Comparison of ENCODE assay signal across 22 mouse cellular contexts in genomic region chr2:123558123-123558650, GRCm38 (mm10).
DNase-seq lines count a peak whose midpoint lies in the region; ATAC-seq lines count a peak whose summit lies in the region.
"Had no signal": no experiment of that assay in that cellular context is flagged by ENCODE, and none has a peak within 500 bp of the region (broad histone marks: within the 10 kb centered on the region; RNA-seq: fewer than 3 reads in every experiment).

No protein-coding gene starts in this region.

- H3K4me2 ChIP-seq in hindbrain, embryonic 11.5 days (replicated peaks; ENCODE audit: low read depth, low read length), result no peak overlapping the region
- H3K4me2 ChIP-seq in hindbrain, embryonic 14.5 days (replicated peaks), result no peak overlapping the region
- no peak overlapping the region for H3K4me2 ChIP-seq in midbrain, embryonic 12.5 days (replicated peaks)
- H3K4me2 ChIP-seq in neural tube, embryonic 13.5 days, result no peak overlapping the region
- H3K4me2 ChIP-seq: embryonic facial prominence, embryonic 12.5 days; forebrain, embryonic 12.5 days; hindbrain, embryonic 15.5 days had no signal

- no peaks in the 10 kb centered on the region for H3K9me3 ChIP-seq in hindbrain, embryonic 11.5 days (ENCODE audit: control insufficient read depth, low read length)
- H3K9me3 ChIP-seq in hindbrain, embryonic 14.5 days (ENCODE audit: control insufficient read depth, low read length), result no peaks in the 10 kb centered on the region
- no peaks in the 10 kb centered on the region for H3K9me3 ChIP-seq in midbrain, embryonic 12.5 days
- no peaks in the 10 kb centered on the region for H3K9me3 ChIP-seq in midbrain, embryonic 10.5 days (replicated peaks)
- H3K9me3 ChIP-seq in neural tube, embryonic 13.5 days, result no peaks in the 10 kb centered on the region
- H3K9me3 ChIP-seq: embryonic facial prominence, embryonic 12.5 days; forebrain, embryonic 12.5 days; heart, embryonic 10.5 days; hindbrain, embryonic 15.5 days had no signal

- H3K27ac ChIP-seq in hindbrain, embryonic 11.5 days (ENCODE audit: low read depth, low read length), result 0 out of 2 replicates have a peak overlapping the region, but pooled peaks have one; percentile 30
- no peak overlapping the region for H3K27ac ChIP-seq in hindbrain, embryonic 14.5 days
- H3K27ac ChIP-seq in midbrain, embryonic 12.5 days (replicated peaks), result no peak overlapping the region
- H3K27ac ChIP-seq in midbrain, embryonic 10.5 days (replicated peaks), result no peak overlapping the region
- no peak overlapping the region for H3K27ac ChIP-seq in neural tube, embryonic 13.5 days (replicated peaks)
- H3K27ac ChIP-seq: embryonic facial prominence, embryonic 12.5 days; forebrain, embryonic 12.5 days; heart, embryonic 10.5 days; hindbrain, embryonic 15.5 days had no signal

- no peaks in the 10 kb centered on the region for H3K36me3 ChIP-seq in hindbrain, embryonic 11.5 days (ENCODE audit: control insufficient read depth, insufficient read depth, low read length)
- H3K36me3 ChIP-seq in hindbrain, embryonic 14.5 days (replicated peaks; ENCODE audit: control insufficient read depth, insufficient read depth), result no peaks in the 10 kb centered on the region
- H3K36me3 ChIP-seq in midbrain, embryonic 12.5 days, result no peaks in the 10 kb centered on the region
- H3K36me3 ChIP-seq in midbrain, embryonic 10.5 days, result no peaks in the 10 kb centered on the region
- no peaks in the 10 kb centered on the region for H3K36me3 ChIP-seq in neural tube, embryonic 13.5 days
- H3K36me3 ChIP-seq: embryonic facial prominence, embryonic 12.5 days; forebrain, embryonic 12.5 days; heart, embryonic 10.5 days; hindbrain, embryonic 15.5 days had no signal

- no peaks in the 10 kb centered on the region for H3K27me3 ChIP-seq in hindbrain, embryonic 11.5 days (ENCODE audit: control insufficient read depth, insufficient read depth, low read length)
- no peaks in the 10 kb centered on the region for H3K27me3 ChIP-seq in hindbrain, embryonic 14.5 days (ENCODE audit: control insufficient read depth, insufficient read depth, low read length)
- no peaks in the 10 kb centered on the region for H3K27me3 ChIP-seq in midbrain, embryonic 12.5 days
- H3K27me3 ChIP-seq in midbrain, embryonic 10.5 days (ENCODE audit: low read depth, poor library complexity, severe bottlenecking), result no peaks in the 10 kb centered on the region
- H3K27me3 ChIP-seq in neural tube, embryonic 13.5 days, result no peaks in the 10 kb centered on the region
- H3K27me3 ChIP-seq: embryonic facial prominence, embryonic 12.5 days; forebrain, embryonic 12.5 days; hindbrain, embryonic 15.5 days; Patski had no signal

- ATAC-seq in hindbrain, embryonic 11.5 days (ENCODE audit: low FRiP score), result no peak; the same call in 1 of the 2 replicates
- no peak for ATAC-seq in hindbrain, embryonic 14.5 days (ENCODE audit: low FRiP score)
- peak; percentile 60; the same call in 1 of the 2 replicates for ATAC-seq in midbrain, embryonic 12.5 days (ENCODE audit: low FRiP score, low read depth)
- peak; percentile 23; the same call in 1 of the 2 replicates for ATAC-seq in neural tube, embryonic 13.5 days (ENCODE audit: low read depth)
- no peak for ATAC-seq in erythroid progenitor cell, adult 5-6 weeks (replicated peaks; ENCODE audit: low FRiP score, poor library complexity, severe bottlenecking)
- ATAC-seq: activated CD4-positive, CD25-positive, alpha-beta regulatory T cell, adult 4 months; forebrain, embryonic 16.5 days; Patski had no signal

- H3K4me3 ChIP-seq in hindbrain, embryonic 11.5 days (ENCODE audit: low read depth, low read length), result no peak overlapping the region
- no peak overlapping the region for H3K4me3 ChIP-seq in hindbrain, embryonic 14.5 days (replicated peaks; ENCODE audit: low read length)
- no peak overlapping the region for H3K4me3 ChIP-seq in midbrain, embryonic 12.5 days
- H3K4me3 ChIP-seq in midbrain, embryonic 10.5 days, result no peak overlapping the region
- no peak overlapping the region for H3K4me3 ChIP-seq in neural tube, embryonic 13.5 days
- H3K4me3 ChIP-seq: embryonic facial prominence, embryonic 12.5 days; forebrain, embryonic 12.5 days; heart, embryonic 10.5 days; hindbrain, embryonic 15.5 days had no signal

- H3K4me1 ChIP-seq in hindbrain, embryonic 11.5 days (replicated peaks; ENCODE audit: control insufficient read depth, insufficient read depth, low read length), result no peaks in the 10 kb centered on the region
- H3K4me1 ChIP-seq in hindbrain, embryonic 14.5 days (replicated peaks; ENCODE audit: control insufficient read depth, insufficient read depth, low read length), result no peaks in the 10 kb centered on the region
- no peaks in the 10 kb centered on the region for H3K4me1 ChIP-seq in midbrain, embryonic 12.5 days
- no peaks in the 10 kb centered on the region for H3K4me1 ChIP-seq in midbrain, embryonic 10.5 days
- 0 out of 2 replicates have a peak, but pooled peaks cover 4% of the 10 kb centered on the region for H3K4me1 ChIP-seq in neural tube, embryonic 13.5 days (replicated peaks)
- H3K4me1 ChIP-seq: embryonic facial prominence, embryonic 12.5 days; forebrain, embryonic 12.5 days; heart, embryonic 10.5 days; hindbrain, embryonic 15.5 days had no signal

- no peak overlapping the region for H3K9ac ChIP-seq in hindbrain, embryonic 11.5 days (ENCODE audit: low read depth, low read length)
- H3K9ac ChIP-seq in hindbrain, embryonic 14.5 days, result no peak overlapping the region
- no peak overlapping the region for H3K9ac ChIP-seq in midbrain, embryonic 12.5 days (replicated peaks)
- H3K9ac ChIP-seq in neural tube, embryonic 13.5 days, result no peak overlapping the region
- H3K9ac ChIP-seq: embryonic facial prominence, embryonic 12.5 days; forebrain, embryonic 12.5 days; hindbrain, embryonic 15.5 days had no signal

- peak; percentile 9 for DNase-seq in hindbrain, embryonic 11.5 days (ENCODE audit: low spot score)
- DNase-seq in hindbrain, embryonic 14.5 days (ENCODE audit: low spot score), result no peak
- no peak for DNase-seq in midbrain, embryonic 10.5 days (ENCODE audit: low spot score)
- DNase-seq in Muller cell, postnatal 12 days (ENCODE audit: inconsistent ontology term), result peak; percentile 72
- DNase-seq in spleen, postnatal 14 days (ENCODE audit: low spot score in 2 of 2), result no peak
- DNase-seq: adrenal gland, postnatal 14 days; cerebellum, adult 8-10 months; cerebellum, postnatal 25 days; gastrocnemius, postnatal 10 days; heart, adult 18-20 months; heart, postnatal 10 days; heart, postnatal 4 days had no signal

Comparison
In these comparisons a context has a peak if more than half of its experiments do, and no peak if none do; other contexts are left out.
1. DNase-seq: peak in hindbrain, embryonic 11.5 days (single experiment) and Muller cell, postnatal 12 days (single experiment); none in hindbrain, embryonic 14.5 days (single experiment), midbrain, embryonic 10.5 days (single experiment) and spleen, postnatal 14 days (0 of 2).
2. ATAC-seq: peak in midbrain, embryonic 12.5 days (single experiment) and neural tube, embryonic 13.5 days (single experiment); none in hindbrain, embryonic 11.5 days (single experiment), hindbrain, embryonic 14.5 days (single experiment) and erythroid progenitor cell, adult 5-6 weeks (single experiment).